Mouse (Mus musculus) monocyte, adult 5-6 weeks (primary cell): ENCODE results near the gene Tsc22d1. TPM values are rescaled to one million over a fixed set of nuclear protein-coding genes. Genes with fewer than 3 reads are reported as not detected.

Experiments used
- ATAC-seq: fragments of 153-309, 156-312 bp; replicated peaks from 2 replicates; pipeline ENCODE4 v1.8.0; 2017; ENCODE audit warnings: mild to moderate bottlenecking; ENCODE audit not compliant: low TSS enrichment, insufficient number of reproducible peaks, severe bottlenecking, poor library complexity, low FRiP score
- total RNA-seq: library from RNA; stranded (forward); fragments of 200-1000, 200-491, 200-594 nt; gene quantifications from 3 replicates; pipeline ENCODE4 v1.2.3, GENCODE M21; 2017

Tsc22d1 gene
- total RNA-seq, 1 experiment from 2014 or later = 42.7 TPM

DNA sequence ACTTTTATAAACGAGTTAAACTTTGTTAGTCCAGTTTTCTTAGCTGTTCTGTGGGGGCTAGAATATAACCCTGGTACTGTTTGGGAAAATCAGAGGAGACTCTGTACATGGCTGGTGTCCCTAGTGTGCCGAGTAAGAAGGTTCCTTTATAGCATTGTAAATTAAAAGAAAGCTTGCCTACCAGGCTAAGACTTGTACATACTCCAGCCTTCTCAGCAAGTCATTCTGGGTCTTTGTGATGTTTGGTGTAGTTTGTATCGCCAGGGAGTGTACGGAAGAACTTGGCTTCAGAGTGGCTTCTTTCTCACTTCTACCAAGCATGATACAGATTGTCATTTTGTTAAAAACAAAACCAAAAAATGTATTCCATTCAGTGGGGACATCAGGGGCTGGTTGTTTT is 17.2 kb downstream of the Tsc22d1 start:
- no peak for ATAC-seq

DNA sequence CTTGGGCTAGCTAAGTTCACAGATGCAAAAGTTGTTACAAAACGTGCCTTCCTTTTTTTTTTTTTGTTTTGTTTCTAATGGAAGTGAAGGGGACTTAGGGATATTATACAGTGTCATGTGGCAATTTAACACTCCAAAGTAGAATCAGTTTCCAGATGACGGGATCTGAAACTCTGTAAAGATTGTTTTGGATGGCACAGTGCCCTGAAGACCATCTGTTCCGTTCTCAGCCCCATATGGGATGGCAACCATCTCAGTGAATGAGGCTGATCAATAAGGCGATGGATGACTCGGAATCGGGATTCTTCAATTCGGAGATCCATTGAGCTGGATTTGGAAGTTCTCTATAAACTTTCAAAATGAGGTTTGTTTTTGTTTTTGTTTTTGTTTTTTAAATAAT is 17.6 kb downstream of the Tsc22d1 start:
- no peak for ATAC-seq

DNA sequence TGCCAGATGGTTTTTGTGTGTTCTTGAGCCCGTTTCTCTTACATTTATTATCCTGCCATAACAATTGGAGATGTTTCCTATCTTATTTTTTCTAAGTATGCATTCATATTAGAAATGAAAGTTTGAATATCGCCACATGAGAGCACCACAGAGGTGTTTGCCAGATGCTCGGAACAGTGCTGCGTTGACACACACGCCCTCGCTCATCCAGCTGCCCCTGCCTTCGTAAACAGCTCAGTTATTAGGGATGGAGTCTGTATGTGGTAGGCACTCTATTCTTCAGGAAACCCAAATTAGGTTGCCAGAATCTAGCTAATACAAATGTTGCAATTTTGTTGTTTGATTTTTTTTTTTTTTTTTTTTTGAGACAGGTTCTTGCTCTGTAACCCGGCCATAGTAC is 18.1 kb downstream of the Tsc22d1 start:
- ATAC-seq = no peak

DNA sequence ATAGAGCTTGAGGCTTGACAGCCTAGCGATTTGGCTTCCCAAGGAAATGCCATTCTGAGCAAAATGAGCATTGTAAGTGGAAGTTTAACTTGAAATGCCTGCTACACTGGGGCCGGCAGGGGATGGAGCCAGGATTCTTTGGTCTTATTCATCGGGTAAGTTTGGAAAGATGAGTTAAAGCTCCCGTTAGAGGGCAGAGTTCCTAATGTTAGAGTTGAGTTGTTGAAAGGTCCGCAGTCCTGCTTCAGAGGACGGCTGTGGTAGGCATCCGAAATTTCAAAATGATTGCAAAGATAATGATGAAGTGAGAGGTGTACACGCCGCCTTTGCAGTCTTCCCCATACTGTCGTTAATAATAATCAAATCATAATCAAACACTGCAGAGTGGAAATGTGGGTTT is 27.4 kb downstream of the Tsc22d1 start:
- ATAC-seq = no peak

GRCm38 (mm10) chr14:76448987-76449386 is 34.2 kb downstream of the Tsc22d1 start:
- no peak for ATAC-seq

DNA sequence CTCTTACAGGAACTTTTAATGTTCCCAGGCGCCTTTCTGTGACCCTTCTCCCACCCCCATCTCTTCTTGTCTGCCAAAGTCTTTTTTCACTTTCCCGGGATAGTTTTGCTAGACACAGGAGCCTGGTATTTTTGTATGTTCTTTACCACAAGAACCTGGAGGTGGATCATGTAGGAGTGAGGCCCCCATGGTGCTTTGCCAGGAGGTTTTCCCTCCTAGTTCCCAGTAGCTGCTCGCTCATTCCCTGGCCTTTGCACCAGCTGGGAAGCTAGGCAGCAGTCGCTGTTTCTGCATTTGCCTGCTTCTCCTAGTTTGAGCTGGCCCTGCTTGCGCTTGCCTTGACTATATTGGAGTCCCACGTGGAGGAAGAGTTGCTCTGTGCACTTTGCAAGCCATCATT is 36.2 kb downstream of the Tsc22d1 start:
- no peak for ATAC-seq

DNA sequence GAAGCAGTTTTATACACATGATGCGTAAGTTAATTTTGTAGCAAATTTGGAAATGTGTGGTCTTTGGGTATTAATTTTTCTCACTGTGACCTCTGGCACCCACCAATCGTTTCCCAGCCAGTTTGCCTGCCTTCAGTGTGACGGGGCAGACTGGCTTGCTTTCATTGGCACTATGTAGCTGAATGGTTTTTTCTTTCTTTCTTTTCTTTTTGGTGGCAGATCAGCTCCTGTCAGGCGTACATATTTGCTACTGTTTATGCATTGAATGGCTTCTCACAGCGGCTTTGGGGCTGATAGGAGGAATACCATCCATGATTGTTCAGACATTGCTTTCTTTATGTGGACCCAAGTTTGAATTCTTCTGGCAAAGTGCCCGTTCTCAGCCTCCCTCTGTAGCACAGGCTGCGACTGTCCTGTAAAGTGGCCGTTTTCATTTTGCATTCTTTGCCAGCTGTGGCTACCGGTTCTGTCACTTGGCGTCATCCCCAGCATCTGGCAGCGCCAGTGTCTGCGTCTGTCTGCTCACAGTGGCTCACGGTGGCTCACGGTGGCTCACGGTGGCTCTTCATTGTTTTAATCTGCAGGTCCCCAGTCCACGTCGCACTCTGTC is 38.1 kb downstream of the Tsc22d1 start:
- no peak for ATAC-seq

DNA sequence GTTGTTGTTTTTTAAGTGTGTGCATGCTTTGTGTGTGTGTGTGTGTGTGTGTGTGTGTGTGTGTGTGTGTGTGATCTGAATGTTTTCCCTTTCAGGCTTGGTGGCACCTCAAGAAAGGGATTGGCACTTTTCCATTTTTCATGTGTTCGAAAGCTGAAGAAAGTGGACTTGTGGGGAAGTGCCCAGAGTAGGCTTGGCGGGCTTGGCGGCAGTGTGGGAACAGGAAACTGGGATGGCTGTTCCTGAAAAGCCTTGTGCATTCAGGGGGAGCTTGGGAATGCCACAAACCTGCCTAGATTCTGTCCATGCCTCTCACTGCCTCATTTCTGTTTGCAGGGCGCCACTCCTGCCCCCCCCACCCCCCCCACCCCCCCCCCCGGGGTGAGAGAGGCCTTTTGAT is 39.9 kb downstream of the Tsc22d1 start:
- ATAC-seq = no peak

GRCm38 (mm10) chr14:76455159-76455558 is 40.4 kb downstream of the Tsc22d1 start:
- no peak for ATAC-seq

- ATAC-seq = no peak
These were observed 42.9 kb downstream of the Tsc22d1 start for GRCm38 (mm10) chr14:76457696-76458095.

- ATAC-seq = no peak
These were observed 45.4 kb downstream of the Tsc22d1 start for GRCm38 (mm10) chr14:76460181-76460580.

DNA sequence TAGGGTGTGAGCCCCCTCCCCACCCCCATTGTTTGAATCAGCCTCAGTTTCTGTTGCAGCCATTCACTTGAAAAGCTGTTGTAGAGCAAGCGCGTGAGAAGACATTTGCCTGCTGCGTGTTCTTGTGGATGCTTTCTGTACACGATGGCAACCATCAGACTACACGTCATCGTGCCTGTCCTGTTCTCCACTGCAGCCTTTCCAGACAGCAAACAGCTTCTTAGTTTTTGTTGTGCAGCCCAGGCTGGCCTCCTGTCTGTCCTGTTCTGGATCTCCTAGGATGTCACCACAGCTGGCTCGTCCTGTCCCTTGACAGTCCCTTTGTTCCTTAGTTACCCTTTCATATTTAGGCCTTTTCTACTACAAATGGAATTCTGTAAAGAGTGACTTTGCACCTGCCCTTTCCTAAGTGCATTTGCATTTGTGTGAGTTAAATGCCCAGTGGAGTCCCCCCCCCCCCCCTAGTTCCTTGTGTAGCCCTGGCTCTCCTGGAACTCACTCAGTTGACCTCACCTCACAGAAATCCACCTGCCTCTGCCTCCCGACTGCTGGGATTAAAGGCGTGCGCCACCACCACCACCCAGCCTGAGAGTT is 46.5 kb downstream of the Tsc22d1 start:
- no peak for ATAC-seq

GRCm38 (mm10) chr14:76463414-76464098 is 48.8 kb downstream of the Tsc22d1 start:
- ATAC-seq = no peak

- no peak for ATAC-seq
These were observed 50.2 kb downstream of the Tsc22d1 start for GRCm38 (mm10) chr14:76464967-76465366.

- peak; percentile 80 for ATAC-seq
These were observed 52.0 kb downstream of the Tsc22d1 start for GRCm38 (mm10) chr14:76466641-76467323.

GRCm38 (mm10) chr14:76467932-76468331 is 53.2 kb downstream of the Tsc22d1 start:
- ATAC-seq = no peak

DNA sequence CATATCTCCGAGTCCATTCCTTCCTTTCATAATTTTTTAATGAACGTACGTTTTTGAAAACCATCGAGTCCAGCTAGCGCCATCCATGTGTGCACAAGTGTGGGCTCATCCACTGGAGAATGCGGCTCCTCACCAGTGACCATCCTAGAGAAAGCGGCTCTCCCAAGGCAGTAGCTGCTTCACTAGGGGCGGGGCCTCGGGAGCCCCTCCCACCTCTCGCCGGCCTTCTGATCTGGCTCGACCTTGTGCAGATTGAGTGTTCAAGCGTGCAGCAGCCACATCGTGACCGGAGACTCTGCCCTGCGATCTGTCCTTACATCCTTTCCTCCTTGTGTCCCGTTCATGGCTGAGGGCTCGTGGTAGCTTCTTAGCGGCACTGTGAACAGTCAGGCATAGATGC is 56.5 kb downstream of the Tsc22d1 start:
- ATAC-seq = no peak

- no peak for ATAC-seq
These were observed 57.7 kb downstream of the Tsc22d1 start for GRCm38 (mm10) chr14:76472487-76472886.

DNA sequence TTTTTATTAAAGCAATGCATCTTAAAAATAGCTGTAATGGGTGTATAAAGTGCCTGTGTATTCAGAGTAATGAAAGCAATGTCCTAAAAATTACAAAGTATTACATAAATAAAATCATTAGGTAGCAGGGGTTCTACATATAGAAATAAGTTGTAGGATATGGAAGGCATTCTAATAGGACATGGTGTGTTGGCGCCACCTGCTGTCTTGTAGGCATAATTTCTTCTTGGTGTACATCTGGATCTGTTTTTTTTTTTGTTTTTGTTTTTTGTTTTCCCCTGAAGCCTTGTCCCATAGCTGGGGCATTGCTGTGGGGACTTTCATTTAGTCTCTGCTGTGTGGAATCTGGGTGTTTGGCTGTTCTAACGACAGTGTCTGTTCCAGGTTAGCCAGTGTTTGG is 58.6 kb downstream of the Tsc22d1 start:
- ATAC-seq = peak; percentile 51; the same call in 1 of the 2 replicates

GRCm38 (mm10) chr14:76474165-76474564 is 59.4 kb downstream of the Tsc22d1 start:
- ATAC-seq = no peak
